Mouse (Mus musculus) spleen, postnatal 4 days (tissue): Measurements from ENCODE around the gene Slain1.

ENCODE experiments used
- DNase-seq, 2 experiments: peaks; one replicate each; pipeline ENCODE4 v3.0.0; 2022; ENCODE audit warnings: low spot score in 2 of 2

Slain1 gene

GRCm38 (mm10) chr14:103649896-103650334 is at the start of gene Slain1:
Gene Slain1, plus strand, starts transcription at chr14:103650228.
- DNase-seq: peak; percentile 84 to 89

- DNase-seq: no peak
These were observed 42.0 kb upstream of the Slain1 start for GRCm38 (mm10) chr14:103608063-103608462.

GRCm38 (mm10) chr14:103613573-103614271 is 36.3 kb upstream of the Slain1 start:
- DNase-seq: no peak

- no peak for DNase-seq
These were observed 35.8 kb upstream of the Slain1 start for GRCm38 (mm10) chr14:103614272-103614587.

- DNase-seq: no peak
These were observed 30.3 kb upstream of the Slain1 start for GRCm38 (mm10) chr14:103619756-103620155.

- no peak for DNase-seq
These were observed 28.8 kb upstream of the Slain1 start for GRCm38 (mm10) chr14:103621207-103621606.

- no peak for DNase-seq
These were observed 23.9 kb upstream of the Slain1 start for GRCm38 (mm10) chr14:103626100-103626499.

GRCm38 (mm10) chr14:103629639-103630364 is 20.2 kb upstream of the Slain1 start:
- no peak for DNase-seq

- peak; percentile 17 to 67 for DNase-seq
These were observed 19.5 kb upstream of the Slain1 start for GRCm38 (mm10) chr14:103630545-103630944.

GRCm38 (mm10) chr14:103643933-103644332 is 6.1 kb upstream of the Slain1 start:
- DNase-seq: no peak

GRCm38 (mm10) chr14:103647981-103648380 is 2.0 kb upstream of the Slain1 start:
- DNase-seq: peak in 1 of 2 experiments; percentile 4

GRCm38 (mm10) chr14:103648623-103649255 is 1.3 kb upstream of the Slain1 start:
- peak in 1 of 2 experiments; percentile 44 for DNase-seq

GRCm38 (mm10) chr14:103649302-103649701 is 726 bp upstream of the Slain1 start:
- peak in 1 of 2 experiments; percentile 20 for DNase-seq

- DNase-seq: peak; percentile 68 to 83
These were observed 529 bp downstream of the Slain1 start for GRCm38 (mm10) chr14:103650413-103651101.

- DNase-seq: no peak
These were observed 1.1 kb downstream of the Slain1 start for GRCm38 (mm10) chr14:103651106-103651505.

- peak in 1 of 2 experiments; percentile 28 for DNase-seq
These were observed 1.5 kb downstream of the Slain1 start for GRCm38 (mm10) chr14:103651562-103651961.

- no peak for DNase-seq
These were observed 2.5 kb downstream of the Slain1 start for GRCm38 (mm10) chr14:103652524-103652923.

- peak in 1 of 2 experiments; percentile 41 for DNase-seq
These were observed 3.8 kb downstream of the Slain1 start for GRCm38 (mm10) chr14:103653800-103654199.

- DNase-seq: no peak
These were observed 5.4 kb downstream of the Slain1 start for GRCm38 (mm10) chr14:103655448-103655847.

GRCm38 (mm10) chr14:103657876-103658275 is 7.8 kb downstream of the Slain1 start:
- peak in 1 of 2 experiments; percentile 53 for DNase-seq

- DNase-seq: no peak
These were observed 13.0 kb downstream of the Slain1 start for GRCm38 (mm10) chr14:103663026-103663425.

- no peak for DNase-seq
These were observed 14.4 kb downstream of the Slain1 start for GRCm38 (mm10) chr14:103664391-103664790.
